Mouse (Mus musculus) brain, embryonic 14.5 days (tissue): ENCODE data around the gene Lmtk3.

Source experiments
- CTCF ChIP-seq: fragments of 200-500 bp; IDR thresholded peaks from 2 replicates; pipeline ENCODE4 v1.5.1; 2012; ENCODE audit warnings: inconsistent platforms, mild to moderate bottlenecking, moderate library complexity, borderline replicate concordance; ENCODE audit not compliant: insufficient read depth, insufficient read length; ENCODE audit errors: extremely low read depth
- POLR2A ChIP-seq: fragments of 200-500 bp; IDR thresholded peaks from 2 replicates; pipeline ENCODE4 v1.6.1; 2012; ENCODE audit warnings: mild to moderate bottlenecking, inconsistent platforms, borderline replicate concordance; ENCODE audit not compliant: poor library complexity, insufficient read depth, insufficient read length, severe bottlenecking; ENCODE audit errors: extremely low read depth

DNA sequence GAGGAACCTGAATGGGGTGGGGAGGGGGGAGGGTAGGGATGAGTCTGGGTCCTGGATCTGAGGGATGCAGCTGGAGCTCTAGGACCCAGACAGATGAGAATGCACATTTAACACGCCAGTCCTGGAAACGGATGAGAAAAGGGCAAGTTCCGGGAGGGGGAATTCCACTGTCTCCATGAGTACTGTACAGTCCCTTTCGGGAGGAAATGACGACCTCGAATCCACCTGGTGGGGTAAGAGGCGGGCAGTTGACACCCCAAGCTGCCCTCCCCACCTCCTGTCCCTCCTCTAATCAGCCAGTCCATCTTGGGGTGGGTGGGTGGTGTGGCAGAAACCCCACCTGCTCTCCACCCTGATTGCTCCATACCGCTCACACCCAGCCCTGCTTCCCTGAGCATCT is 17.5 kb upstream of the Lmtk3 start:
- no peak for TF ChIP-seq CTCF
- no peak for TF ChIP-seq POLR2A
